ENCODE assay signal across 9 mouse cellular contexts in genomic region chr8:11774195-11775076, GRCm38 (mm10). TPM values are rescaled to one million over a fixed set of nuclear protein-coding genes. Genes with fewer than 3 reads are reported as not detected.
DNase-seq lines count a peak whose midpoint lies in the region; ATAC-seq lines count a peak whose summit lies in the region.
"Had no signal": no experiment of that assay in that cellular context is flagged by ENCODE, and none has a peak within 500 bp of the region (broad histone marks: within the 10 kb centered on the region; RNA-seq: fewer than 3 reads in every experiment).

No protein-coding gene starts in this region.

- no peak overlapping the region for H3K4me3 ChIP-seq in hindbrain, embryonic 13.5 days
- H3K4me3 ChIP-seq in hindbrain, embryonic 16.5 days (ENCODE audit: low read length) = no peak overlapping the region
- H3K4me3 ChIP-seq in heart, embryonic 16.5 days (ENCODE audit: low read length) = no peak overlapping the region
- no peak overlapping the region for H3K4me3 ChIP-seq in limb, embryonic 13.5 days
- H3K4me3 ChIP-seq in stomach, embryonic 15.5 days (replicated peaks) = no peak overlapping the region
- H3K4me3 ChIP-seq: liver, embryonic 15.5 days had no signal

- H3K27me3 ChIP-seq in hindbrain, embryonic 13.5 days = no peaks in the 10 kb centered on the region
- no peaks in the 10 kb centered on the region for H3K27me3 ChIP-seq in hindbrain, embryonic 16.5 days (replicated peaks; ENCODE audit: control insufficient read depth, insufficient read depth, low read length)
- no peaks in the 10 kb centered on the region for H3K27me3 ChIP-seq in heart, embryonic 16.5 days (ENCODE audit: control insufficient read depth, insufficient read depth, low read length)
- no peaks in the 10 kb centered on the region for H3K27me3 ChIP-seq in limb, embryonic 13.5 days
- no peaks in the 10 kb centered on the region for H3K27me3 ChIP-seq in stomach, embryonic 15.5 days (replicated peaks)
- H3K27me3 ChIP-seq: liver, embryonic 15.5 days had no signal

- H3K36me3 ChIP-seq in hindbrain, embryonic 13.5 days = no peaks in the 10 kb centered on the region
- no peaks in the 10 kb centered on the region for H3K36me3 ChIP-seq in hindbrain, embryonic 16.5 days (ENCODE audit: control insufficient read depth, insufficient read depth, low read length)
- 0 out of 2 replicates have a peak, but pooled peaks cover 2% of the 10 kb centered on the region for H3K36me3 ChIP-seq in heart, embryonic 16.5 days (ENCODE audit: control insufficient read depth, insufficient read depth)
- no peaks in the 10 kb centered on the region; the same call in 1 of the 2 replicates for H3K36me3 ChIP-seq in limb, embryonic 13.5 days
- H3K36me3 ChIP-seq in stomach, embryonic 15.5 days = no peaks in the 10 kb centered on the region
- H3K36me3 ChIP-seq: liver, embryonic 15.5 days had no signal

- WGBS in hindbrain, embryonic 13.5 days = 78% methylated on average over 17 of the region's 17 CpGs
- WGBS in hindbrain, embryonic 16.5 days = 77% methylated on average over 17 of the region's 17 CpGs
- 36% methylated on average over 17 of the region's 17 CpGs for WGBS in heart, embryonic 16.5 days
- WGBS in limb, embryonic 13.5 days = 72% methylated on average over 17 of the region's 17 CpGs
- WGBS in stomach, embryonic 15.5 days = 61% methylated on average over 17 of the region's 17 CpGs

- intact Hi-C loops in gastrocnemius, postnatal 14 days (cut with DNase I; ENCODE audit: low total_unique reads) = no loop called here

- H3K9me3 ChIP-seq in hindbrain, embryonic 13.5 days = no peaks in the 10 kb centered on the region
- H3K9me3 ChIP-seq in hindbrain, embryonic 16.5 days (ENCODE audit: control insufficient read depth, low read length) = no peaks in the 10 kb centered on the region
- H3K9me3 ChIP-seq in heart, embryonic 16.5 days (replicated peaks; ENCODE audit: control insufficient read depth, low read length) = no peaks in the 10 kb centered on the region
- no peaks in the 10 kb centered on the region for H3K9me3 ChIP-seq in limb, embryonic 13.5 days
- no peaks in the 10 kb centered on the region for H3K9me3 ChIP-seq in stomach, embryonic 15.5 days
- H3K9me3 ChIP-seq: liver, embryonic 15.5 days had no signal

- no peak for DNase-seq in gastrocnemius, postnatal 14 days
- DNase-seq in right cerebral cortex, adult 2 months (ENCODE audit: low spot score in 2 of 2) = no peak

- no peak for ATAC-seq in hindbrain, embryonic 13.5 days (ENCODE audit: low FRiP score)
- no peak for ATAC-seq in hindbrain, embryonic 16.5 days
- ATAC-seq in heart, embryonic 16.5 days (replicated peaks; ENCODE audit: extremely low read depth, insufficient read depth, low FRiP score) = 0 out of 2 replicates have a peak, but pooled peaks have one; percentile 37
- ATAC-seq in limb, embryonic 13.5 days (ENCODE audit: low FRiP score, low read depth) = no peak
- ATAC-seq in stomach, embryonic 15.5 days (ENCODE audit: insufficient read depth, low FRiP score, low read depth) = peak; percentile 79
- ATAC-seq in monocyte, adult 5-6 weeks (replicated peaks; ENCODE audit: insufficient number of reproducible peaks, low FRiP score, low TSS enrichment, poor library complexity, severe bottlenecking) = no peak

- H3K4me1 ChIP-seq in hindbrain, embryonic 13.5 days (replicated peaks) = peaks cover 96% of the 10 kb centered on the region
- peaks cover 41% of the 10 kb centered on the region for H3K4me1 ChIP-seq in hindbrain, embryonic 16.5 days (ENCODE audit: control insufficient read depth, insufficient read depth, low read depth, low read length)
- H3K4me1 ChIP-seq in heart, embryonic 16.5 days (ENCODE audit: control insufficient read depth, insufficient read depth, low read length) = peaks cover 65% of the 10 kb centered on the region
- peaks cover 46% of the 10 kb centered on the region for H3K4me1 ChIP-seq in limb, embryonic 13.5 days
- peaks cover 23% of the 10 kb centered on the region for H3K4me1 ChIP-seq in stomach, embryonic 15.5 days

- no peak overlapping the region for H3K4me2 ChIP-seq in hindbrain, embryonic 13.5 days
- no peak overlapping the region for H3K4me2 ChIP-seq in hindbrain, embryonic 16.5 days (ENCODE audit: low read length)
- peak overlapping the region; percentile 27; the same call in 1 of the 2 replicates for H3K4me2 ChIP-seq in heart, embryonic 16.5 days (ENCODE audit: low read depth, low read length)
- H3K4me2 ChIP-seq in limb, embryonic 13.5 days (replicated peaks) = no peak overlapping the region
- no peak overlapping the region; the same call in 1 of the 2 replicates for H3K4me2 ChIP-seq in stomach, embryonic 15.5 days
- H3K4me2 ChIP-seq: liver, embryonic 15.5 days had no signal

- H3K27ac ChIP-seq in hindbrain, embryonic 13.5 days = peak overlapping the region; percentile 60
- no peak overlapping the region for H3K27ac ChIP-seq in hindbrain, embryonic 16.5 days (ENCODE audit: low read depth, low read length)
- peak overlapping the region; percentile 80 for H3K27ac ChIP-seq in heart, embryonic 16.5 days (ENCODE audit: low read length)
- H3K27ac ChIP-seq in limb, embryonic 13.5 days = peak overlapping the region; percentile 56; the same call in 1 of the 2 replicates
- H3K27ac ChIP-seq in stomach, embryonic 15.5 days = peak overlapping the region; percentile 78
- H3K27ac ChIP-seq: liver, embryonic 15.5 days had no signal

- H3K9ac ChIP-seq in hindbrain, embryonic 13.5 days = peak overlapping the region; percentile 19; the same call in 1 of the 2 replicates
- no peak overlapping the region for H3K9ac ChIP-seq in hindbrain, embryonic 16.5 days (ENCODE audit: low read depth, low read length)
- H3K9ac ChIP-seq in heart, embryonic 16.5 days (ENCODE audit: low read length) = peak overlapping the region; percentile 47; the same call in 1 of the 2 replicates
- H3K9ac ChIP-seq in limb, embryonic 13.5 days = no peak overlapping the region
- no peak overlapping the region for H3K9ac ChIP-seq in stomach, embryonic 15.5 days
- H3K9ac ChIP-seq: liver, embryonic 15.5 days had no signal

RNA-seq across cellular contexts. Expression of gene Arhgef7, which starts 46.9 kb away (rescaled TPM):
- 62.4 and 62.5 TPM in 2 replicates for polyA plus RNA-seq in hindbrain, embryonic 13.5 days (2015; fragmentation: Nextera tagmentation; extraction: Ambion mirVana)
- polyA plus RNA-seq in hindbrain, embryonic 16.5 days (2015; fragmentation: Nextera tagmentation; extraction: Ambion mirVana) = 57.4 and 68.5 TPM in 2 replicates
- polyA plus RNA-seq in heart, embryonic 16.5 days (2015; fragmentation: Nextera tagmentation; extraction: Ambion mirVana) = 54.1 and 59.6 TPM in 2 replicates
- 46.5 and 52.3 TPM in 2 replicates for polyA plus RNA-seq in limb, embryonic 13.5 days (2015; fragmentation: Nextera tagmentation; extraction: Ambion mirVana)
- 29.3 and 30.1 TPM in 2 replicates for polyA plus RNA-seq in stomach, embryonic 15.5 days (2015; fragmentation: Nextera tagmentation; extraction: Ambion mirVana)
- 10 to 100 TPM; 54.5 to 64.7 TPM for total RNA-seq in gastrocnemius, postnatal 14 days (2021)
- 24.6 to 43.1 TPM (median 27.3 TPM) in 3 replicates for total RNA-seq in monocyte, adult 5-6 weeks (2017)

Comparison
In these comparisons a context has a peak if more than half of its experiments do, and no peak if none do; other contexts are left out.
1. H3K9ac ChIP-seq: peak in hindbrain, embryonic 13.5 days (single experiment) and heart, embryonic 16.5 days (single experiment); none in hindbrain, embryonic 16.5 days (single experiment), limb, embryonic 13.5 days (single experiment) and stomach, embryonic 15.5 days (single experiment).
2. ATAC-seq: peak in heart, embryonic 16.5 days (single experiment) and stomach, embryonic 15.5 days (single experiment); none in hindbrain, embryonic 13.5 days (single experiment), hindbrain, embryonic 16.5 days (single experiment), limb, embryonic 13.5 days (single experiment) and monocyte, adult 5-6 weeks (single experiment).